In genomic region chr10:99266025-99266424, GRCm38 (mm10) we compare ENCODE assay signal across 8 mouse cellular contexts. TPM values are rescaled to one million over a fixed set of nuclear protein-coding genes. Genes with fewer than 3 reads are reported as not detected.
DNase-seq lines count a peak whose midpoint lies in the region; ATAC-seq and TF ChIP-seq lines count a peak whose summit lies in the region.

No protein-coding gene starts in this region.

- TF ChIP-seq POLR2A in small intestine, adult 2 months (IDR thresholded peaks at IDR 0.05; ENCODE audit: low read depth, low read length) = no peak

- no peak for ATAC-seq in kidney, embryonic 14.5 days (ENCODE audit: low FRiP score, low TSS enrichment)
- no peak for ATAC-seq in forebrain, embryonic 13.5 days
- ATAC-seq in limb, embryonic 15.5 days (ENCODE audit: insufficient number of reproducible peaks, low FRiP score, low TSS enrichment, low read depth) = no peak

- peak overlapping the region; percentile 26; the same call in 1 of the 2 replicates for H3K27ac ChIP-seq in kidney, embryonic 14.5 days (ENCODE audit: low read depth, low read length)
- H3K27ac ChIP-seq in forebrain, embryonic 13.5 days = peak overlapping the region; percentile 66
- peak overlapping the region; percentile 28; the same call in 1 of the 2 replicates for H3K27ac ChIP-seq in limb, embryonic 15.5 days
- peak overlapping the region; percentile 54 for H3K27ac ChIP-seq in small intestine, adult 2 months (ENCODE audit: insufficient read depth, low read depth, low read length)

- peak overlapping the region; percentile 89 for H3K4me3 ChIP-seq in kidney, embryonic 14.5 days (ENCODE audit: low read length)
- peak overlapping the region; percentile 65 for H3K4me3 ChIP-seq in forebrain, embryonic 13.5 days
- H3K4me3 ChIP-seq in limb, embryonic 15.5 days = peak overlapping the region; percentile 70
- H3K4me3 ChIP-seq in small intestine, adult 2 months (ENCODE audit: low read depth, low read length) = peak overlapping the region; percentile 61

- no peaks in the 10 kb centered on the region for H3K9me3 ChIP-seq in kidney, embryonic 14.5 days (ENCODE audit: control insufficient read depth, low read length)
- no peaks in the 10 kb centered on the region for H3K9me3 ChIP-seq in forebrain, embryonic 13.5 days (replicated peaks)
- H3K9me3 ChIP-seq in limb, embryonic 15.5 days = no peaks in the 10 kb centered on the region

- WGBS in kidney, embryonic 14.5 days = 17% methylated on average over 14 of the region's 14 CpGs
- WGBS in forebrain, embryonic 13.5 days = 14% methylated on average over 14 of the region's 14 CpGs
- WGBS in limb, embryonic 15.5 days = 17% methylated on average over 14 of the region's 14 CpGs
- WGBS in small intestine, adult 2 months = 69% methylated on average over 14 of the region's 14 CpGs

- H3K9ac ChIP-seq in kidney, embryonic 14.5 days (ENCODE audit: low read depth, low read length) = peak overlapping the region; percentile 96
- H3K9ac ChIP-seq in forebrain, embryonic 13.5 days = peak overlapping the region; percentile 70; the same call in 1 of the 2 replicates
- peak overlapping the region; percentile 5; the same call in 1 of the 2 replicates for H3K9ac ChIP-seq in limb, embryonic 15.5 days

- TF ChIP-seq CTCF in small intestine, adult 2 months (IDR thresholded peaks at IDR 0.05; ENCODE audit: extremely low read depth, insufficient read length, insufficient replicate concordance, low read depth, low read length) = no peak

- H3K4me1 ChIP-seq in kidney, embryonic 14.5 days (ENCODE audit: control insufficient read depth, insufficient read depth, low read length) = peaks cover 32% of the 10 kb centered on the region
- peaks cover 66% of the 10 kb centered on the region for H3K4me1 ChIP-seq in forebrain, embryonic 13.5 days
- H3K4me1 ChIP-seq in limb, embryonic 15.5 days = peaks cover 48% of the 10 kb centered on the region
- H3K4me1 ChIP-seq in small intestine, adult 2 months (ENCODE audit: control insufficient read depth, insufficient read depth, insufficient read length, low read length) = peaks cover 19% of the 10 kb centered on the region

- no peak for DNase-seq in kidney, postnatal 25 days
- DNase-seq in MN1 (ENCODE audit: low spot score) (peak; percentile 44), adipocyte (ENCODE audit: low spot score) (no peak)
- no peak for DNase-seq in frontal cortex, adult 2 months (ENCODE audit: extremely low spot score in 1 of 2, low spot score in 1 of 2)

- peak overlapping the region; percentile 83 for H3K4me2 ChIP-seq in kidney, embryonic 14.5 days (replicated peaks; ENCODE audit: low read depth, low read length)
- H3K4me2 ChIP-seq in forebrain, embryonic 13.5 days = peak overlapping the region; percentile 87
- peak overlapping the region; percentile 74 for H3K4me2 ChIP-seq in limb, embryonic 15.5 days

- H3K27me3 ChIP-seq in kidney, embryonic 14.5 days (ENCODE audit: control insufficient read depth, insufficient read depth, low read length) = no peaks in the 10 kb centered on the region
- peaks cover 37% of the 10 kb centered on the region for H3K27me3 ChIP-seq in forebrain, embryonic 13.5 days
- H3K27me3 ChIP-seq in limb, embryonic 15.5 days = no peaks in the 10 kb centered on the region
- H3K27me3 ChIP-seq in small intestine, adult 2 months (ENCODE audit: control insufficient read depth, insufficient read depth, low read length) = no peaks in the 10 kb centered on the region

- peaks cover 16% of the 10 kb centered on the region; the same call in 1 of the 2 replicates for H3K36me3 ChIP-seq in kidney, embryonic 14.5 days (ENCODE audit: control insufficient read depth, insufficient read depth, low read length)
- no peaks in the 10 kb centered on the region for H3K36me3 ChIP-seq in forebrain, embryonic 13.5 days (ENCODE audit: poor library complexity, severe bottlenecking)
- H3K36me3 ChIP-seq in limb, embryonic 15.5 days = no peaks in the 10 kb centered on the region
- peaks cover 11% of the 10 kb centered on the region for H3K36me3 ChIP-seq in small intestine, adult 2 months (ENCODE audit: control insufficient read depth, insufficient read depth, low read length)

RNA-seq across cellular contexts. Expression of gene Dusp6, which starts 3.0 kb away (rescaled TPM):
- polyA plus RNA-seq in kidney, embryonic 14.5 days (2014; fragmentation: Nextera tagmentation; extraction: Ambion mirVana) = 87.7 and 98.5 TPM in 2 replicates
- polyA plus RNA-seq in forebrain, embryonic 13.5 days (2015; fragmentation: Nextera tagmentation; extraction: Ambion mirVana) = 24.9 and 26.8 TPM in 2 replicates
- 66.8 and 71.9 TPM in 2 replicates for polyA plus RNA-seq in limb, embryonic 15.5 days (2015; fragmentation: Nextera tagmentation; extraction: Ambion mirVana)
- polyA plus RNA-seq in small intestine, adult 2 months (2012; rRNA removed) = 28.7 and 98.8 TPM in 2 replicates
- 50.5 and 60.8 TPM in 2 replicates for polyA plus RNA-seq in frontal cortex, adult 2 months (2012; rRNA removed)

Comparison
In these comparisons a context has a peak if more than half of its experiments do, and no peak if none do; other contexts are left out.
1. H3K9ac ChIP-seq: peak in every context shown above with its lines; median percentile 96 in kidney, embryonic 14.5 days; 70 in forebrain, embryonic 13.5 days; 5 in limb, embryonic 15.5 days.